Mouse (Mus musculus) MEL (cell line): ENCODE results near the gene Myl4. TPM values are rescaled to one million over a fixed set of nuclear protein-coding genes. Genes with fewer than 3 reads are reported as not detected.

ENCODE experiments used
- DNase-seq: peaks from one replicate; pipeline ENCODE4 v3.0.0; 2011; ENCODE audit warnings: low read depth, low spot score
- H3K27ac ChIP-seq: 2 replicates; pipeline ENCODE4 v1.5.1; 2012; ENCODE audit warnings: low read depth, mild to moderate bottlenecking, control low read depth, low read length, moderate library complexity; ENCODE audit not compliant: control insufficient read depth
- H3K27me3 ChIP-seq, 2 experiments: fragments of 150-350 bp in 1 of 2; sonication (generic) in 1 of 2; 2 replicates each; pipeline ENCODE4 v1.6.1; 2012; ENCODE audit warnings: low read length in 2 of 2, mild to moderate bottlenecking in 2 of 2, improper control_type of control experiment in 1 of 2, moderate library complexity in 1 of 2; ENCODE audit not compliant: insufficient read depth in 2 of 2, control insufficient read depth in 1 of 2
- H3K36me3 ChIP-seq, 2 experiments: 2 replicates each; pipeline ENCODE4 v1.6.1; 2012 to 2014; ENCODE audit warnings: low read length in 2 of 2, improper control_type of control experiment in 1 of 2, inconsistent platforms in 1 of 2, mild to moderate bottlenecking in 1 of 2; ENCODE audit not compliant: insufficient read depth in 2 of 2, control insufficient read depth in 1 of 2
- H3K4me1 ChIP-seq, 2 experiments: fragments of 150-350 bp in 1 of 2; sonication (generic) in 1 of 2; 2 replicates each; pipeline ENCODE4 v1.6.1; 2012; ENCODE audit warnings: low read length in 2 of 2, improper control_type of control experiment in 1 of 2, mild to moderate bottlenecking in 1 of 2; ENCODE audit not compliant: insufficient read depth in 2 of 2, control insufficient read depth in 1 of 2
- H3K4me3 ChIP-seq, 2 experiments: fragments of 150-350 bp in 1 of 2; sonication (generic) in 1 of 2; 2 replicates each; pipeline ENCODE4 v1.5.1; 2012; ENCODE audit warnings: low read depth in 2 of 2, low read length in 2 of 2, mild to moderate bottlenecking in 2 of 2, moderate library complexity in 2 of 2, control low read depth in 1 of 2, improper control_type of control experiment in 1 of 2; ENCODE audit not compliant: control insufficient read depth in 1 of 2, insufficient read depth in 1 of 2
- H3K79me2 ChIP-seq: 2 replicates; pipeline ENCODE4 v1.6.1; 2012; ENCODE audit warnings: mild to moderate bottlenecking, low read length, moderate library complexity; ENCODE audit not compliant: control insufficient read depth, poor library complexity, insufficient read depth
- H3K9ac ChIP-seq: 2 replicates; pipeline ENCODE4 v1.6.1; 2012; ENCODE audit warnings: low read depth, mild to moderate bottlenecking, control low read depth, low read length, moderate library complexity; ENCODE audit not compliant: control insufficient read depth, poor library complexity, severe bottlenecking
- H3K9me3 ChIP-seq: fragments of 150-350 bp; sonication (generic); replicated peaks from 2 replicates; pipeline ENCODE4 v1.6.1; 2012; ENCODE audit warnings: mild to moderate bottlenecking, low read length, improper control_type of control experiment, moderate library complexity; ENCODE audit not compliant: insufficient read depth
- CHD1 ChIP-seq: IDR thresholded peaks from 2 replicates; pipeline ENCODE4 v1.6.1; 2012; ENCODE audit warnings: low read depth, mild to moderate bottlenecking, inconsistent platforms, low read length, improper control_type of control experiment
- E2F4 ChIP-seq: IDR thresholded peaks from 2 replicates; pipeline ENCODE4 v1.6.1; 2011; ENCODE audit warnings: low read depth, low read length, improper control_type of control experiment, borderline replicate concordance
- ELF1 ChIP-seq: IDR thresholded peaks from 2 replicates; pipeline ENCODE4 v1.6.1; 2014; ENCODE audit warnings: low read depth, mild to moderate bottlenecking, inconsistent platforms, low read length, improper control_type of control experiment, moderate library complexity
- EP300 ChIP-seq, 2 experiments: IDR thresholded peaks; 2 replicates each; pipeline ENCODE4 v1.6.1; 2011; ENCODE audit warnings: improper control_type of control experiment in 2 of 2, low read length in 2 of 2, low read depth in 1 of 2, mild to moderate bottlenecking in 1 of 2
- ETS1 ChIP-seq: IDR thresholded peaks from 2 replicates; pipeline ENCODE4 v1.6.1; 2012; ENCODE audit warnings: low read depth, mild to moderate bottlenecking, inconsistent platforms, low read length, improper control_type of control experiment, moderate library complexity
- GABPA ChIP-seq: IDR thresholded peaks from 2 replicates; pipeline ENCODE4 v1.6.1; 2012; ENCODE audit warnings: low read depth, mild to moderate bottlenecking, inconsistent platforms, low read length, improper control_type of control experiment, moderate library complexity
- GATA1 ChIP-seq: IDR thresholded peaks from 2 replicates; pipeline ENCODE4 v1.6.1; 2011; ENCODE audit warnings: low read depth, low read length, improper control_type of control experiment
- JUND ChIP-seq: IDR thresholded peaks from 2 replicates; pipeline ENCODE4 v1.6.1; 2011; ENCODE audit warnings: low read depth, mild to moderate bottlenecking, improper control_type of control experiment, low read length
- MAX ChIP-seq: IDR thresholded peaks from 2 replicates; pipeline ENCODE4 v1.6.1; 2011; ENCODE audit warnings: low read length, improper control_type of control experiment
- MEF2A ChIP-seq: IDR thresholded peaks from 2 replicates; pipeline ENCODE4 v1.6.1; 2014; ENCODE audit warnings: low read depth, mild to moderate bottlenecking, inconsistent platforms, low read length, improper control_type of control experiment; ENCODE audit not compliant: poor library complexity, insufficient replicate concordance, severe bottlenecking; ENCODE audit errors: extremely low read depth
- MXI1 ChIP-seq: IDR thresholded peaks from 2 replicates; pipeline ENCODE4 v1.6.1; 2011; ENCODE audit warnings: mild to moderate bottlenecking, low read depth, low read length, improper control_type of control experiment
- NELFE ChIP-seq: IDR thresholded peaks from 2 replicates; pipeline ENCODE4 v1.6.1; 2011; ENCODE audit warnings: low read depth, low read length, improper control_type of control experiment
- NRF1 ChIP-seq: IDR thresholded peaks from 2 replicates; pipeline ENCODE4 v1.6.1; 2014; ENCODE audit warnings: low read depth, mild to moderate bottlenecking, inconsistent platforms, low read length, improper control_type of control experiment, moderate library complexity; ENCODE audit not compliant: poor library complexity, insufficient read depth, severe bottlenecking
- RCOR1 ChIP-seq: IDR thresholded peaks from 2 replicates; pipeline ENCODE4 v1.6.1; 2012; ENCODE audit warnings: low read depth, mild to moderate bottlenecking, inconsistent platforms, low read length, improper control_type of control experiment
- SIN3A ChIP-seq: IDR thresholded peaks from 2 replicates; pipeline ENCODE4 v1.6.1; 2012; ENCODE audit warnings: low read length, improper control_type of control experiment, inconsistent platforms
- TAL1 ChIP-seq: IDR thresholded peaks from 2 replicates; pipeline ENCODE4 v1.6.1; 2012; ENCODE audit warnings: mild to moderate bottlenecking, inconsistent platforms, low read length, moderate library complexity, mixed read lengths
- TBP ChIP-seq: IDR thresholded peaks from 2 replicates; pipeline ENCODE4 v1.8.0; 2011; ENCODE audit warnings: low read depth, low read length, improper control_type of control experiment
- TCF12 ChIP-seq: IDR thresholded peaks from 2 replicates; pipeline ENCODE4 v1.6.1; 2014; ENCODE audit warnings: low read depth, mild to moderate bottlenecking, inconsistent platforms, low read length, improper control_type of control experiment, moderate library complexity
- USF1 ChIP-seq: IDR thresholded peaks from 2 replicates; pipeline ENCODE4 v1.6.1; 2014; ENCODE audit warnings: low read depth, mild to moderate bottlenecking, inconsistent platforms, low read length, improper control_type of control experiment, moderate library complexity
- ZC3H11A ChIP-seq: IDR thresholded peaks from 2 replicates; pipeline ENCODE4 v1.6.1; 2012; ENCODE audit warnings: low read depth, mild to moderate bottlenecking, inconsistent platforms, low read length, improper control_type of control experiment
- ZMIZ1 ChIP-seq: IDR thresholded peaks from 2 replicates; pipeline ENCODE4 v1.6.1; 2012; ENCODE audit warnings: low read depth, mild to moderate bottlenecking, inconsistent platforms, low read length, improper control_type of control experiment, moderate library complexity
- ZNF384 ChIP-seq: IDR thresholded peaks from 2 replicates; pipeline ENCODE4 v1.6.1; 2012; ENCODE audit warnings: low read depth, mild to moderate bottlenecking, inconsistent platforms, low read length, improper control_type of control experiment
- polyA plus RNA-seq, 2 experiments: library from polyadenylated mRNA; stranded (reverse) in 1 of 2; unstranded in 1 of 2; fragments of >175 nt in 1 of 2; fragments of >200 nt in 1 of 2; gene quantifications; 2 replicates each; pipeline versions ENCODE4 v1.2.1 to v1.2.4; 2012; ENCODE audit warnings: low replicate concordance in 2 of 2, low read depth in 1 of 2; ENCODE audit not compliant: insufficient read length in 2 of 2, insufficient read depth in 1 of 2, missing spikeins in 1 of 2
- total RNA-seq: library from RNA; depleted of rRNA; stranded (reverse); fragments of 300-350 nt; gene quantifications from 2 replicates; pipeline ENCODE4 v1.2.3, GENCODE M21; 2012

Gene Myl4
- total and polyA plus RNA-seq, 3 experiments = 0.29 to 1.3 TPM; not detected in 1

DNA sequence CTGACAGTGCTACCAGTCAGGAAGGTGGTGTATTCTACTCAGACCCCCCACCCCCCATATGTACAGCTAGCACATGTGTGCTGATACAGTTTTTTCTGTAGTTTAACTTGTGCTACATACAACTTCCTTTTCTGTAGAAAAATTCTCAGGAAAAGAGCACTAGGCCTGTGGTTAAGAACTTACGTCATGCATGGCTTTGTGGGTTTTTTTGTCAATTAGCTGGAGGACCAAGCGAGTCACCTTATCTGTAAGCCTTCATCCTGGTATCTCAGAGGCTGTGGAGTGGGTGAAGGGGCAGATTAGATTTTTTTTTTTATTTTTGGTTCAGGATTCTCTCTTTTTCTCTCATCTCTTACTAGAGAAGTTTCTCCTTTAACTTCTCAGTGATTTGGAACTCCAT lies 63.7 kb downstream of the Myl4 start (continued):
- no peak for TF ChIP-seq E2F4
- no peak for TF ChIP-seq ZC3H11A
- 0 out of 2 replicates have a peak, but pooled peaks have one; percentile 38 for TF ChIP-seq MAX
- TF ChIP-seq RCOR1 = peak; percentile 96
- TF ChIP-seq CHD1 = no peak
- peak; percentile 91 for TF ChIP-seq TCF12
- TF ChIP-seq ZNF384 = peak; percentile 96
- TF ChIP-seq NELFE = no peak
- no peak for TF ChIP-seq USF1

DNA sequence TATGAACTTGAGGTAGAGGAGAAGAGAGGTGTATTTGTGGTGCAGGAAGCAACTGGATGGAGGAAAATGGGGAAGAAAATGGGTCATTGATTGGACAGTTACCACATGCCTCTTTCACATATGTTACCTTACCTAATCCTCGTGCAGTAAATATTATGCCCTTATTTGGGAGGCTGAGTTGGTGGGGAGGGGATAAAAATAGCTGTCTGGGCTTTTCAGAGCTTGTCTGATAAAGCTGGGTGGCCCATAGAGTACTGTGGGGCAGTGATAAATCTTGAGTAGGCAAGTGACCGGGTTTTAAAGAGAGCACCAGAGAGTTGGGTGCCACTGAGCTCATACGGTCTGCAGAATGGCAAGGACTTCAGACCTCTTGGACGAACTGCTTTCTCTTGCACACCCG lies 65.7 kb downstream of the Myl4 start:
- H3K36me3 ChIP-seq = peaks cover 0 to 42% of the 10 kb centered on the region in 2 experiments; a peak in 2 of 4 replicates
- H3K4me1 ChIP-seq = peaks cover 10 to 53% of the 10 kb centered on the region in 2 experiments
- no peak for TF ChIP-seq NELFE
- DNase-seq = no peak
- no peak overlapping the region for H3K27ac ChIP-seq
- H3K4me3 ChIP-seq = no peak overlapping the region
- H3K9ac ChIP-seq = no peak overlapping the region
- H3K79me2 ChIP-seq = no peaks in the 10 kb centered on the region
- no peaks in the 10 kb centered on the region for H3K27me3 ChIP-seq
- no peaks in the 10 kb centered on the region for H3K9me3 ChIP-seq

DNA sequence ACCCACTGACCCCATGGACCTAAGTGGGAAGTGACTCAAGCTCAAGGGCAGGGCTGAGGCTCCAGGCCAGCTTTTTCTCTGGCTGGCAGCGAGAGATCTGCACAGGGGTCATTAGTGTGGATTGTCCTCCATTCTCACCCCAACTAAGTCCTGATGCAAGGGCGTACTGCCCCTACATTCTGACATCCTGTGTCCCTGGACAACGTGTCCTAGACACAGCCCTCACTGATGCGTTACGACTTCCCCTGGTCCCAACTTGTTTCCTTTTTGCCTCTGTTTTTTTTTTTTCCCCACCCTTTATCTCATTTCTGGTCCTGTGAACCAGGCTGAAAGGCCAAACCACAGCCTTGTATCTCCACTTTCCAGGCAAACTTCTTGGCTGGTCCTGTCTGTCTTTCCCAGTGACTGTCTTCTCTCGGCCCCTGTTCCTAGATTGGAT lies 68.2 kb downstream of the Myl4 start:
- peak; percentile 57 for DNase-seq
- Histone ChIP-seq H3K79me2 (no peaks in the 10 kb centered on the region), H3K27ac (no peak overlapping the region), H3K36me3 (peaks cover 0 to 37% of the 10 kb centered on the region in 2 experiments; a peak in 2 of 4 replicates), H3K27me3 (no peaks in the 10 kb centered on the region), H3K4me3 (no peak overlapping the region), H3K9ac (no peak overlapping the region), H3K4me1 (peaks cover 4 to 49% of the 10 kb centered on the region in 2 experiments), H3K9me3 (no peaks in the 10 kb centered on the region)
- TF ChIP-seq ZNF384 = peak; percentile 90
- no peak for TF ChIP-seq JUND
- TF ChIP-seq SIN3A = no peak
- peak; percentile 59 for TF ChIP-seq ETS1
- TF ChIP-seq TCF12 = peak; percentile 89
- TF ChIP-seq NRF1 = no peak
- TF ChIP-seq GATA1 = peak; percentile 72
- no peak for TF ChIP-seq ZC3H11A
- TF ChIP-seq EP300 (IDR thresholded peaks at IDR 0.05; ENCODE audit: low read depth in 1 of 2, low read length in 2 of 2) = peak; percentile 83
- TF ChIP-seq RCOR1 = peak; percentile 53; the same call in 1 of the 2 replicates
- no peak for TF ChIP-seq ZMIZ1
- TF ChIP-seq TBP = no peak
- TF ChIP-seq TAL1 = peak; percentile 85
- no peak for TF ChIP-seq GABPA
- no peak for TF ChIP-seq MAX
- TF ChIP-seq MEF2A = no peak
- TF ChIP-seq MXI1 = no peak
- no peak for TF ChIP-seq ELF1
